In genomic region chr11:63670477-63670876, GRCm38 (mm10) we compare ENCODE assay signal across 27 mouse cellular contexts.
"Had no signal": no experiment of that assay in that cellular context is flagged by ENCODE, and none has a peak within 500 bp of the region (broad histone marks: within the 10 kb centered on the region; RNA-seq: fewer than 3 reads in every experiment).

No protein-coding gene starts in this region.

- DNase-seq: gastrocnemius, postnatal 14 days; gastrocnemius, postnatal 36 days; heart, adult 2 months; heart, postnatal 14 days; heart, postnatal 36 days; kidney, adult 11 months; kidney, adult 2 months; kidney, adult 9 months; kidney, postnatal 14 days; kidney, postnatal 36 days; layer of hippocampus, adult 9-11 months; layer of hippocampus, postnatal 36 days; left cerebral cortex, postnatal 4 days; liver, embryonic 13.5 days had no signal

- H3K27ac ChIP-seq: heart, adult 2 months; heart, embryonic 13.5 days; heart, embryonic 15.5 days; hindbrain, embryonic 13.5 days; hindbrain, embryonic 15.5 days; hindbrain, postnatal 0 days; kidney, embryonic 15.5 days; kidney, postnatal 0 days; limb, embryonic 12.5 days; limb, embryonic 15.5 days; liver, embryonic 13.5 days; liver, embryonic 15.5 days had no signal

- H3K36me3 ChIP-seq: heart, embryonic 13.5 days; heart, embryonic 15.5 days; hindbrain, embryonic 13.5 days; hindbrain, embryonic 15.5 days; kidney, embryonic 15.5 days; limb, embryonic 12.5 days; limb, embryonic 15.5 days; liver, embryonic 13.5 days; liver, embryonic 15.5 days had no signal

- H3K4me2 ChIP-seq: heart, embryonic 11.5 days; heart, embryonic 13.5 days; heart, embryonic 15.5 days; hindbrain, embryonic 13.5 days; hindbrain, embryonic 15.5 days; kidney, embryonic 15.5 days; limb, embryonic 12.5 days; limb, embryonic 15.5 days; liver, embryonic 11.5 days; liver, embryonic 13.5 days; liver, embryonic 15.5 days had no signal

- H3K9ac ChIP-seq: heart, embryonic 13.5 days; heart, embryonic 15.5 days; hindbrain, embryonic 13.5 days; hindbrain, embryonic 15.5 days; kidney, embryonic 15.5 days; limb, embryonic 12.5 days; limb, embryonic 15.5 days; liver, embryonic 13.5 days; liver, embryonic 15.5 days had no signal

- H3K27me3 ChIP-seq: heart, embryonic 13.5 days; heart, embryonic 15.5 days; hindbrain, embryonic 15.5 days; limb, embryonic 12.5 days; liver, embryonic 13.5 days; liver, embryonic 15.5 days had no signal

- ATAC-seq: hindbrain, postnatal 0 days; intestine, embryonic 16.5 days had no signal

- H3K9me3 ChIP-seq: heart, embryonic 13.5 days; heart, embryonic 15.5 days; hindbrain, embryonic 13.5 days; hindbrain, embryonic 15.5 days; kidney, embryonic 15.5 days; limb, embryonic 12.5 days; limb, embryonic 15.5 days; liver, embryonic 13.5 days; liver, embryonic 15.5 days had no signal

- H3K4me1 ChIP-seq: heart, embryonic 13.5 days; heart, embryonic 15.5 days; hindbrain, embryonic 13.5 days; hindbrain, embryonic 15.5 days; liver, embryonic 13.5 days; liver, embryonic 15.5 days had no signal

- H3K4me3 ChIP-seq: heart, adult 2 months; heart, embryonic 13.5 days; heart, embryonic 15.5 days; hindbrain, embryonic 13.5 days; hindbrain, embryonic 15.5 days; kidney, embryonic 15.5 days; limb, embryonic 12.5 days; limb, embryonic 15.5 days; liver, embryonic 13.5 days; liver, embryonic 15.5 days had no signal
